Mouse (Mus musculus): ENCODE measurements at regions not wholly inside any gene's neighbourhood (a gene's known extent, or its start where the extent isn't known, plus 50 kb on each side); places are given as distances from the start of the nearest gene placed in this dataset.

DNA sequence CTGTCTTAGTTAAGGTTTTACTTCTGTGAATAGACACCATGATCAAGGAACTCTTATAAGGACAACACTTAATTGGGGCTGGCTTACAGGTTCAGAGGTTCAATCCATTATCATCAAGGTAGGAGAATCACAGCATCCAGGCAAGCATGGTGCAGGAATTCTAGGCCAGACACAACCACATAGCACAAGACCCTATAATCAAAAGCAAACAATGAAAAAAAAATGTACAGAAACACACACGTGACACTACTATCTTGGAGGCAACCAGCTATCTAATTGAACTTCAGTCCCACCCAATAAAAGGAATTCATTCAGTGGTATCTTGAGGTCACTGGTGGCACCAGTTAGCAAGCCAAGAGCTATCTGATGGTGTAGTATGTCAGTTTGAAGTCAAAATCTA lies 50.9 kb upstream of the Prpf4b start:
- Histone ChIP-seq H3K27me3 (ENCODE audit: control insufficient read depth, insufficient read depth, low read length) (no peaks in the 10 kb centered on the region), H3K9me3 (ENCODE audit: control insufficient read depth, low read length) (no peaks in the 10 kb centered on the region), H3K27ac (ENCODE audit: low read depth, low read length) (no peak overlapping the region), H3K4me2 (replicated peaks; ENCODE audit: low read depth, low read length) (no peak overlapping the region), H3K4me3 (ENCODE audit: low read depth, low read length) (no peak overlapping the region), H3K4me1 (replicated peaks; ENCODE audit: control insufficient read depth, insufficient read depth, low read length) (no peaks in the 10 kb centered on the region), H3K36me3 (ENCODE audit: control insufficient read depth, insufficient read depth, low read length) (no peaks in the 10 kb centered on the region), H3K9ac (ENCODE audit: low read depth, low read length) (no peak overlapping the region)
- ATAC-seq (ENCODE audit: low FRiP score) (no peak), DNase-seq (ENCODE audit: low spot score) (no peak)
- WGBS: 94% methylated on average over 1 of the region's 1 CpGs

All from hindbrain, embryonic 11.5 days (tissue).